Mouse (Mus musculus) midbrain, postnatal 0 days (tissue): Measurements from ENCODE around the gene Map7. TPM values are rescaled to one million over a fixed set of nuclear protein-coding genes. Genes with fewer than 3 reads are reported as not detected.
A peak's percentile ranks its signal among the peaks of the same experiment; 100 is the strongest.

Source experiments
- ATAC-seq: fragments of 200-750 bp; cut with Nextera tagmentation; 2 replicates; pipeline ENCODE4 v1.8.0; 2017; ENCODE audit warnings: moderate number of reproducible peaks, mild to moderate bottlenecking, moderate TSS enrichment, moderate library complexity; ENCODE audit not compliant: low FRiP score
- DNase-seq: peaks from one replicate; pipeline ENCODE4 v3.0.0-alpha.2; 2015; ENCODE audit warnings: low spot score
- H3K27ac ChIP-seq: fragments of 300-500 bp; sonication (generic); 2 replicates; pipeline ENCODE4 v1.5.1; 2014; ENCODE audit warnings: low read depth, mild to moderate bottlenecking, low read length, mixed read lengths
- H3K27me3 ChIP-seq: fragments of 300-500 bp; sonication (generic); 2 replicates; pipeline ENCODE4 v1.6.1; 2014; ENCODE audit warnings: low read length, control low read depth, mixed read lengths; ENCODE audit not compliant: insufficient read depth
- H3K36me3 ChIP-seq: fragments of 300-500 bp; sonication (generic); 2 replicates; pipeline ENCODE4 v1.6.1; 2014; ENCODE audit warnings: low read length, control low read depth, mixed read lengths; ENCODE audit not compliant: insufficient read depth
- H3K4me1 ChIP-seq: fragments of 300-500 bp; sonication (generic); 2 replicates; pipeline ENCODE4 v1.6.1; 2014; ENCODE audit warnings: mild to moderate bottlenecking, control low read depth, antibody characterized with exemption, low read length, mixed read lengths; ENCODE audit not compliant: insufficient read depth
- H3K4me2 ChIP-seq: fragments of 300-500 bp; sonication (generic); 2 replicates; pipeline ENCODE4 v1.6.1; 2014; ENCODE audit warnings: low read depth, mild to moderate bottlenecking, low read length, mixed read lengths; ENCODE audit not compliant: poor library complexity, severe bottlenecking
- H3K4me3 ChIP-seq: fragments of 300-500 bp; sonication (generic); 2 replicates; pipeline ENCODE4 v1.5.1; 2014; ENCODE audit warnings: low read depth, mild to moderate bottlenecking, low read length, moderate library complexity
- H3K9ac ChIP-seq: fragments of 300-500 bp; sonication (generic); replicated peaks from 2 replicates; pipeline ENCODE4 v1.6.1; 2014; ENCODE audit warnings: mild to moderate bottlenecking, low read length, moderate library complexity, mixed read lengths; ENCODE audit not compliant: poor library complexity, severe bottlenecking
- H3K9me3 ChIP-seq: fragments of 300-500 bp; sonication (generic); 2 replicates; pipeline ENCODE4 v1.6.1; 2016; ENCODE audit warnings: low read length, control low read depth
- CTCF ChIP-seq: IDR thresholded peaks from 2 replicates; pipeline ENCODE4 v1.5.1; 2016; ENCODE audit warnings: antibody characterized with exemption, mild to moderate bottlenecking
- WGBS: fragments of 180-500 bp; shearing (Covaris S2); extraction: QIAGEN DNeasy Blood & Tissue Kit; methylation state at CpG from one replicate; pipeline ENCODE4 v1.1.7; 2014; 5-methylcytosine and 5-hydroxymethylcytosine counted together
- polyA plus RNA-seq: library from polyadenylated mRNA; unstranded; fragments of >200 nt; fragmentation: Nextera tagmentation; extraction: Ambion mirVana; gene quantifications from 2 replicates; pipeline ENCODE4 v1.2.1, GENCODE M21; 2015
- total RNA-seq: library from RNA; depleted of rRNA; stranded (reverse); fragments of >200 nt; gene quantifications from 2 replicates; pipeline ENCODE4 v1.2.3, GENCODE M21; 2014

Map7 gene
- total and polyA plus RNA-seq, 2 experiments from 2014 or later = 8.3 to 8.7 TPM

DNA sequence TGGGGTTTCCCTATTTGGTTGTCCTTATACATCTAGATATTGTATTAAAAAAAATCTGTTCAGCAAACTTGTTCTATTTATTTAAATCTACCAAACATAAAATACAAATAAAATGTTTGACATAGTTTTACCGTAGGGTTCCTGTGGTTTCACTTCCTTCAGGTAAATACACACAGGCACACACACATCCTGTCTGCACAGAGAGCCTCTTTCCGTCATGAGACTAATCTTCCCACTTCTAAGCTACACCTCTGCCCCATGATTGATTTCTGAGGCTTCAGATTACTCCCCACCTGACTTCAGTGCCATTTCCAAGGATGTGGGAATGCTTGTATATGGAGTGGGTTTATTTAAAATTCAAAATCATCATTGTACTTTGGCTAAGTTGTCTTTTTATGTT is 133.2 kb downstream of the Map7 start:
- H3K27ac ChIP-seq = no peak overlapping the region
- no peaks in the 10 kb centered on the region for H3K36me3 ChIP-seq
- no peaks in the 10 kb centered on the region for H3K9me3 ChIP-seq
- peaks cover 13% of the 10 kb centered on the region for H3K4me1 ChIP-seq
- H3K9ac ChIP-seq = no peak overlapping the region
- DNase-seq = no peak
- no peak for ATAC-seq
- no peak for TF ChIP-seq CTCF
- WGBS = 66% methylated on average over 2 of the region's 2 CpGs
- H3K27me3 ChIP-seq = no peaks in the 10 kb centered on the region
- H3K4me3 ChIP-seq = no peak overlapping the region
- no peak overlapping the region for H3K4me2 ChIP-seq

DNA sequence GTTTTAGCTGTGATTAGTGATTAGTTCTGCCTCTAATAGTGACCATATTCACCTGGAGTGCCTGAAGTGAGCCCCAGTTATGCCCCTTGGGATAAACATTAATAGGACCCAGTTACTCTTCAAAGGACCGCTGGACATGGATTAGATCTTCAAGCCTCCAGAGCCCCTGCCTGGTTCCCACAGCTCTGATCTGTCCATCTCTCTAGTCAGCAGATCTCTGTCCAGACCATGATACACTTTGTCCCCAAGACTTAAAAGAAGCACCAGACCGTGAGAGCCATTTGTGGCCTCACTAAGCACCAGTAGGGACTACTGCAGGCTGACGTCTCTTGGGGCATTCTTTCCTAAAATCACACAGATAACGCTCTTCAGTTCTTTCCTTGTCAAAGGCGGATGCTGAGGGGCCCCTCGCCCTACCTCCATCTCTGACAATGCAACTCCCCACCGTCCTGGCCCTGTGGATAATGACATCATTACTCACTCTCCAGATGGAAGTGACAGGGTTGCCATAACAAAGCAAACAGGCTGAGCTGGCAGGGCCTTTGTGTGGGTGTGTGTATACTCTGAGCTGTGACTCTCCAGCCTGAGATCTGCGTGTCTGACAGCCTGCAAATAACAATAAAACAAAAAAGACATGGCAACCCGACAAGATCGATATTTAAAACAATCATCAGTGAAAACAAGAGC is 137.2 kb downstream of the Map7 start:
- TF ChIP-seq CTCF = no peak
- Histone ChIP-seq H3K27me3 (no peaks in the 10 kb centered on the region), H3K27ac (peak overlapping the region; percentile 75), H3K4me1 (peaks cover 16% of the 10 kb centered on the region), H3K9me3 (no peaks in the 10 kb centered on the region), H3K4me2 (no peak overlapping the region), H3K36me3 (no peaks in the 10 kb centered on the region), H3K4me3 (no peak overlapping the region), H3K9ac (peak overlapping the region; percentile 33; the same call in 1 of the 2 replicates)
- 9% methylated on average over 10 of the region's 10 CpGs for WGBS
- peak; percentile 78 for ATAC-seq
- DNase-seq = peak; percentile 75

DNA sequence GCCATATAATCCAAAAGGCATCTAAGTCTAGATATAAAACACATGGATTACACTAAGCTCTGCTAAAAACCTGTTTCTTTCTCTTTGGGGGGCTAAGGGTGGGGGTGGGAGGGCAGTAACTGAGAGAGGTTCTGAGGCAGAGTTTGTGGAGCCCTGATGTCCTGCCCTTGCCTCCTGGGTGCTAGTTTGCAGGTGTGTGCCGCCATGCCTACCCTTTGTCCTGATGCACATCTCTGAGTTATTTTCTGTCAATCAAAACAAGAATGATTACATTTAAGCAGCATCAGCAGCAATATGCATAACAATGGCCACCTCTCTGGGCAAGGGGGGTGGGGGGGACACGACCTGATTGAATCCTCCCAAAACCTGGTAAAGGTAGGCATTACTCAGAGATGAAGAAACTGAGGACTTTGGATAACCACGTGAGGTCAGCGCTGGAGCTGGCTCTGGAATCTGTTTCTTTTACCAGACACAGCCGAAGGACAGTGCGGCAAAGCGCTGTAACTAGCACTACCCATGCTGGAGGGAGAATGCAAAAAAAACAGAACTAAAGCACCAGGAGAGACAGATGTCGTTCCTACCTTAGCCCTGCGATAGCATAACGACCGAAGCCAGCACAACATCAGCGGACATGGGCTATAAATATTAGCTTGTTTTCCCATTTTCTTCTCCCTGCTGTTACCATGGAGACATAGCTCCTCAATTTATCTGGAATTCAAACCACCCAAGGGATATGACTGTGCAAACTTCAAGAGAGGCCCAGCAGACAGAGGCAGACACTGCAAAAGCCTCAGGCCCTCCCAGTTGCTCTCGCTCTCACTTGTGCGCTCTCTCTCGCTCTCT is 137.9 kb downstream of the Map7 start:
- Histone ChIP-seq H3K27ac (peak overlapping the region; percentile 75), H3K9ac (peak overlapping the region; percentile 33; the same call in 1 of the 2 replicates), H3K36me3 (no peaks in the 10 kb centered on the region), H3K27me3 (no peaks in the 10 kb centered on the region), H3K9me3 (no peaks in the 10 kb centered on the region), H3K4me1 (peaks cover 16% of the 10 kb centered on the region), H3K4me3 (no peak overlapping the region), H3K4me2 (peak overlapping the region; percentile 24; the same call in 1 of the 2 replicates)
- TF ChIP-seq CTCF = no peak
- peak; percentile 75 for ATAC-seq
- DNase-seq = peak; percentile 63
- 10% methylated on average over 15 of the region's 15 CpGs for WGBS

DNA sequence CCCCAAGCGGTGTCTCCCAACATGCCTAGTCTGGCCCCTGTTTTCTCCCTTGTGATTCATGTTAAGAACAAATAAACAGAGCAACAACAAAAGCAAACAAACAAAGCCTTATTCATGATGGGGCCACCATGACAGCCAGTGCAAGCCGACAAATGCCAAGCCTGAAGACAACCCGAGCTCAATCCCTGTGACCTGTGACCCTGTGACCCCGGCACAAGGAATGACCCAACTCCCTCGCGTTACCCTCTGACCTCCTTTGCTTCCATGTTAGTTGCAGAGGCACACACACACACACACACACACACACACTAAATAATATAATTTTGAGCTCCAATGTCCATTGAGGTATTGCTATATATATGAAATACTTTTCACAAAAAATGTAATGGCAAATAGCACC is 139.1 kb downstream of the Map7 start:
- peaks cover 16% of the 10 kb centered on the region for H3K4me1 ChIP-seq
- 38% methylated on average over 6 of the region's 6 CpGs for WGBS
- H3K4me2 ChIP-seq = no peak overlapping the region
- no peak overlapping the region for H3K4me3 ChIP-seq
- no peak overlapping the region for H3K9ac ChIP-seq
- no peaks in the 10 kb centered on the region for H3K36me3 ChIP-seq
- no peaks in the 10 kb centered on the region for H3K27me3 ChIP-seq
- H3K9me3 ChIP-seq = no peaks in the 10 kb centered on the region
- no peak for TF ChIP-seq CTCF
- no peak for ATAC-seq
- H3K27ac ChIP-seq = no peak overlapping the region
- DNase-seq = no peak

DNA sequence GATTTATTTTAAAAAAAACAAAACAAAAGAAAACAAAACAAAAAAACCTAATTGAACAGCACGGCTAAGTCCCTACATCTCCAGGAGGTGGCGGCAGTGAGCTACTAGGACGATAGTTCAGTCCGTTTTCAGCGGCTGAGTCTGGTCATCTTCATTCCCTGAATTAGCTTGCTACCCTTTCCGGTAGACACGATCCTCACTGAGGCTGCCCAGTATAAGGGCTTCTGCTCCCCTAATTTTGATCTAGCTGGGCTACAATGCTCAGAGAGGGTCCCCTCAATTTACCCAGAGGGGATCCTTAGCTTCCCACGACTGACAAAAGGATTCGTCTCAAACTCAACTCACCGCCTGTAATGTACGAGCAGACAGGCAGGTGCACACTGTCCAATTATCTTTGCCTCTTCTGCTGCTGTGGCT is 142.2 kb downstream of the Map7 start:
- peak overlapping the region; percentile 50 for H3K9ac ChIP-seq
- no peaks in the 10 kb centered on the region for H3K9me3 ChIP-seq
- TF ChIP-seq CTCF = peak; percentile 93
- H3K36me3 ChIP-seq = no peaks in the 10 kb centered on the region
- WGBS = 5% methylated on average over 11 of the region's 11 CpGs
- peak overlapping the region; percentile 59 for H3K27ac ChIP-seq
- no peaks in the 10 kb centered on the region for H3K27me3 ChIP-seq
- peak overlapping the region; percentile 48 for H3K4me2 ChIP-seq
- peak overlapping the region; percentile 23; the same call in 1 of the 2 replicates for H3K4me3 ChIP-seq
- DNase-seq (peak; percentile 95), ATAC-seq (peak; percentile 41)
- H3K4me1 ChIP-seq = peaks cover 12% of the 10 kb centered on the region

DNA sequence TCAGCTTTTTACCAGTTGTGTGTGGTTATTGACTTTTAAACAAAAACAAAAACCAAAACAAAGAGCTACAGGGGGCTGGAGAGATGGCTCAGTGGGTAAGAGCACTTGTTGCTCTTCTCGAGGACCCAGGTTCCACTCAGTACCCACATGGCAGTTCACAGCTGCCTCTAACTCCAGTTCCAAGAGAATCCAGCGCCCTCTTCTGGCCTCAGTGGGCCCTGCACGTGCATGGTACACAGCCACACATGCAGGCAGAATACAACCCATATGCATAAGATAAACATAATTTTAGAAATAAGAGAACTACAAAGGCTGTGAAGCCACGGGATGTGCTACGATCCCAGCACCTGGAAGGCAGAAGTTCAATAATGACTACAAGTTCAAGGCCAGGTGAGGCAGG is 147.7 kb downstream of the Map7 start:
- no peaks in the 10 kb centered on the region for H3K27me3 ChIP-seq
- DNase-seq = no peak
- no peak overlapping the region for H3K4me3 ChIP-seq
- no peaks in the 10 kb centered on the region for H3K36me3 ChIP-seq
- H3K27ac ChIP-seq = no peak overlapping the region
- H3K4me1 ChIP-seq = no peaks in the 10 kb centered on the region
- TF ChIP-seq CTCF = 0 out of 2 replicates have a peak, but pooled peaks have one; percentile 9
- H3K9ac ChIP-seq = no peak overlapping the region
- no peak for ATAC-seq
- WGBS = 74% methylated on average over 5 of the region's 5 CpGs
- no peaks in the 10 kb centered on the region for H3K9me3 ChIP-seq
- no peak overlapping the region for H3K4me2 ChIP-seq
